Mouse (Mus musculus) lung, postnatal 0 days (tissue): ENCODE measurements around the gene Slc10a7. TPM values are rescaled to one million over a fixed set of nuclear protein-coding genes. Genes with fewer than 3 reads are reported as not detected.

ENCODE experiments used
- ATAC-seq: fragments of 200-750 bp; cut with Nextera tagmentation; 2 replicates; pipeline ENCODE4 v1.8.0; 2017; ENCODE audit warnings: moderate library complexity
- DNase-seq: peaks from one replicate; pipeline ENCODE4 v3.0.0-alpha.2; 2016; ENCODE audit warnings: low spot score
- H3K27ac ChIP-seq: fragments of 300-500 bp; sonication (generic); 2 replicates; pipeline ENCODE4 v1.5.1; 2014; ENCODE audit warnings: antibody characterized with exemption, mild to moderate bottlenecking, low read length, mixed read lengths
- H3K27me3 ChIP-seq: fragments of 300-500 bp; sonication (generic); replicated peaks from 2 replicates; pipeline ENCODE4 v1.6.1; 2014; ENCODE audit warnings: low read length, mixed read lengths; ENCODE audit not compliant: insufficient read depth
- H3K36me3 ChIP-seq: fragments of 300-500 bp; sonication (generic); 2 replicates; pipeline ENCODE4 v1.6.1; 2014; ENCODE audit warnings: low read length, mixed read lengths; ENCODE audit not compliant: insufficient read depth
- H3K4me1 ChIP-seq: fragments of 300-500 bp; sonication (generic); 2 replicates; pipeline ENCODE4 v1.6.1; 2014; ENCODE audit warnings: antibody characterized with exemption, low read depth, low read length, mixed read lengths; ENCODE audit not compliant: insufficient read depth
- H3K4me2 ChIP-seq: fragments of 300-500 bp; sonication (generic); replicated peaks from 2 replicates; pipeline ENCODE4 v1.6.1; 2014; ENCODE audit warnings: low read depth, mild to moderate bottlenecking, low read length, moderate library complexity, mixed read lengths
- H3K4me3 ChIP-seq: fragments of 300-500 bp; sonication (generic); 2 replicates; pipeline ENCODE4 v1.5.1; 2014; ENCODE audit warnings: low read depth, low read length
- H3K9ac ChIP-seq: fragments of 300-500 bp; sonication (generic); replicated peaks from 2 replicates; pipeline ENCODE4 v1.6.1; 2014; ENCODE audit warnings: low read depth, mild to moderate bottlenecking
- H3K9me3 ChIP-seq: fragments of 300-500 bp; sonication (generic); 2 replicates; pipeline ENCODE4 v1.6.1; 2016; ENCODE audit warnings: low read length, mixed read lengths
- CTCF ChIP-seq: IDR thresholded peaks from 2 replicates; pipeline ENCODE4 v1.5.1; 2016; ENCODE audit warnings: antibody characterized with exemption, mild to moderate bottlenecking
- EP300 ChIP-seq: IDR thresholded peaks from 2 replicates; pipeline ENCODE4 v1.6.1; 2016; ENCODE audit warnings: antibody characterized with exemption, mild to moderate bottlenecking, control low read depth
- WGBS: fragments of 180-500 bp; shearing (Covaris S2); extraction: QIAGEN DNeasy Blood & Tissue Kit; methylation state at CpG from one replicate; pipeline ENCODE4 v1.1.7; 2014; 5-methylcytosine and 5-hydroxymethylcytosine counted together
- polyA plus RNA-seq: library from polyadenylated mRNA; unstranded; fragments of >200 nt; fragmentation: Nextera tagmentation; extraction: Ambion mirVana; gene quantifications from 2 replicates; pipeline ENCODE4 v1.2.1, GENCODE M21; 2015

Slc10a7 gene
- polyA plus RNA-seq, 1 experiment from 2014 or later, result 10.9 TPM

DNA sequence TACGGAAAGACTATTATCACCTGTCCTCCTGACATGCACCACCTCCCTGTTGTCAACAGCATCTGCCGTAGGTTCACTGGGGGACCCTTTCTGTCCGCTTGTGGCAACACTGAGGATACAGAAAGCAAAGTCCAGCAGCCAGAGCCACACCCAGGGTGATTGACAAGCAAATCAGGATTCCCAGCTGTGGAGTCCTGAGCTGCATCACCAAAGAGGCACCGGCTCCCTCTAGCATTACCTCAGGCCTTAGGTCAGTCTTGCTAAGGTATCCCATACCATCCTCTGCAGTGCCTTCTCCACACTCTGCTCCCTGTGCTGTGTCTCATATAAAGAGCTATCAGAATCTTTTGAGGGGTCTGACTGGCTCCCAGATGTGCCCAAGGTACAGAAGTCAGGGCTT lies 245.8 kb downstream of the Slc10a7 start:
- Histone ChIP-seq H3K4me3 (no peak overlapping the region), H3K4me1 (no peaks in the 10 kb centered on the region), H3K27ac (no peak overlapping the region), H3K36me3 (no peaks in the 10 kb centered on the region), H3K9me3 (no peaks in the 10 kb centered on the region), H3K4me2 (no peak overlapping the region), H3K9ac (no peak overlapping the region), H3K27me3 (no peaks in the 10 kb centered on the region)
- 84% methylated on average over 4 of the region's 4 CpGs for WGBS
- DNase-seq, result no peak
- ATAC-seq, result no peak
- TF ChIP-seq CTCF (no peak), EP300 (no peak)

DNA sequence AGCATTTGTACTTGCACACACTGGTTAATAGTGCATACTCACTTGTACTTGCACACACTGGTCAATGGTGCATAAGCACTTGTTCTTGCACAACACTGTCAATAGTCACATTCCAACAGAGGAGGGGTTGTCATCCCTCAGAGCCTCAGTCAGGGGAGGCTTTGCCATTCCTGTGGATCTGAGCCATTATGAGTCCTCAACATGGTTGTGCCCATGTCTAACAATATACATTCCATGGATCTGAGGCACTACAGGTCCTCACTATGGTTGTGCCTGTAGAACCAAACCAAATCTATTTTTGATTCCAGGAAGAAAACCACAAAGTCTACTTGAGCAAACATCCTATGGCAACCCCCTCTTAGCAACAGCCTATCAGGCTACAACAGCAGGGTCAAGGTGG lies 250.0 kb downstream of the Slc10a7 start:
- no peaks in the 10 kb centered on the region for H3K4me1 ChIP-seq
- no peak for TF ChIP-seq EP300
- no peak for TF ChIP-seq CTCF
- ATAC-seq, result no peak
- no peaks in the 10 kb centered on the region for H3K36me3 ChIP-seq
- H3K4me2 ChIP-seq, result no peak overlapping the region
- no peaks in the 10 kb centered on the region for H3K27me3 ChIP-seq
- no peak for DNase-seq
- no peak overlapping the region for H3K4me3 ChIP-seq
- H3K9ac ChIP-seq, result no peak overlapping the region
- H3K27ac ChIP-seq, result no peak overlapping the region
- H3K9me3 ChIP-seq, result no peaks in the 10 kb centered on the region

DNA sequence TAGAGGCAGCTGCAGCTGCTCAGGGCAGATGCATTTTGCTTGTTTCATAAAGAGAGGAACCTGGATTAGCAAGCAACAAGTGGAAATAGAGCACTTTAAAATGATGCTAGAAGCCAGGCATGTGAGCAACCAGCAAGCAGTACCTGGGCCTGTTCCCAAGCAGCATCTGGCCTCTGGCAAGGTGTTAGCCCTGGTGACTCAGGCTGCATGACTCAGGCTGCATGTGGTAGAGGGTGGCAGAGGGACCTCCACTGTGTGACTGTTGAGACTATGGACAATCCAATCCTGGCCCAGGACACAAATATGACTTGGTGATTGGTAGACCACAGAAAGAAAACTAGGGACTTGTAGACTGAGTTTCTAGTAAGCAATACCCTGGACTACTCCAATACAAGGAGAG lies 255.8 kb downstream of the Slc10a7 start:
- TF ChIP-seq CTCF, result no peak
- no peak for TF ChIP-seq EP300
- Histone ChIP-seq H3K4me1 (no peaks in the 10 kb centered on the region), H3K27ac (no peak overlapping the region), H3K4me2 (no peak overlapping the region), H3K36me3 (no peaks in the 10 kb centered on the region), H3K4me3 (no peak overlapping the region), H3K27me3 (no peaks in the 10 kb centered on the region), H3K9me3 (no peaks in the 10 kb centered on the region), H3K9ac (no peak overlapping the region)
- ATAC-seq, result no peak
- no peak for DNase-seq

DNA sequence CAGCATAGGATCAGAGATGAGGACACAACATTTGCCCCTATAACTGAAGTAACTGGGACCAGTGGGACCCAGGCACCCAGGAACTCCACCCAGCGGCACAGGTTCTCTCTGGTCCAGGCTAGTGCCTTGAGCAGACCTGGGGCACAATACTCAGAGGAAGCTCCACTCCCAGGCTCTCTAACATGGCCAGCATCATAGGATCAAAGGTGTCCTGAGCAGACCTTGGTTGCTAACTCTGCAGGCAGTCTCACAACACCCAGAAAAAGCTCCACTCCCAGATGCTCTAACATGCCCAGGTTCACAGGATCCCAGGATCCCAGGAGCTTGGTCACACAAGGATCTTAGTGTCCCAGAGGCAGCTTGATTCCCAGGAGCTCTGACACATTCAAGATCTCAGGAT lies 256.4 kb downstream of the Slc10a7 start:
- no peaks in the 10 kb centered on the region for H3K9me3 ChIP-seq
- H3K9ac ChIP-seq, result no peak overlapping the region
- H3K36me3 ChIP-seq, result no peaks in the 10 kb centered on the region
- no peak for ATAC-seq
- no peaks in the 10 kb centered on the region for H3K4me1 ChIP-seq
- H3K27me3 ChIP-seq, result no peaks in the 10 kb centered on the region
- no peak overlapping the region for H3K4me2 ChIP-seq
- DNase-seq, result no peak
- TF ChIP-seq CTCF (no peak), EP300 (no peak)
- H3K27ac ChIP-seq, result no peak overlapping the region
- WGBS, result 89% methylated on average over 1 of the region's 1 CpGs
- H3K4me3 ChIP-seq, result no peak overlapping the region

DNA sequence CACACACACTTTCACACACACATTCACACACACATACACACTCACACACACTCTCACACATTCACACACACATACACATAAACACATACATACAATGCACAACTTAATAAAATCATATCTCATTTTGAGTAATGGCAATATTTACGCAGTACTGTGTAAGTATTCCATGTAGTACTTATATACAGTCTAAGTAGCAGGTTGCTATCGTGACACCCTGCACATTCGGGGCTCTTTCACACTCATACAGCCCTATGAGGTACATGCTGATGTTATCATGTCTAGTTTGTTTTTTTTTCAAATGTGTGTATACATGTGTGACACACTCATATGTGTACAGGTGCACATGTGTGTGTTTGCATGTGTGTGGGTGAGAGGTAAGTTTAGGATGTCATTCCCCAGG lies 261.4 kb downstream of the Slc10a7 start:
- H3K27ac ChIP-seq, result no peak overlapping the region
- no peak overlapping the region for H3K4me2 ChIP-seq
- no peak overlapping the region for H3K4me3 ChIP-seq
- no peak overlapping the region for H3K9ac ChIP-seq
- ATAC-seq (peak; percentile 57; the same call in 1 of the 2 replicates), DNase-seq (peak; percentile 5)
- H3K4me1 ChIP-seq, result no peaks in the 10 kb centered on the region
- no peaks in the 10 kb centered on the region for H3K27me3 ChIP-seq
- 55% methylated on average over 3 of the region's 3 CpGs for WGBS
- H3K9me3 ChIP-seq, result no peaks in the 10 kb centered on the region
- no peaks in the 10 kb centered on the region for H3K36me3 ChIP-seq
- no peak for TF ChIP-seq CTCF
- no peak for TF ChIP-seq EP300

DNA sequence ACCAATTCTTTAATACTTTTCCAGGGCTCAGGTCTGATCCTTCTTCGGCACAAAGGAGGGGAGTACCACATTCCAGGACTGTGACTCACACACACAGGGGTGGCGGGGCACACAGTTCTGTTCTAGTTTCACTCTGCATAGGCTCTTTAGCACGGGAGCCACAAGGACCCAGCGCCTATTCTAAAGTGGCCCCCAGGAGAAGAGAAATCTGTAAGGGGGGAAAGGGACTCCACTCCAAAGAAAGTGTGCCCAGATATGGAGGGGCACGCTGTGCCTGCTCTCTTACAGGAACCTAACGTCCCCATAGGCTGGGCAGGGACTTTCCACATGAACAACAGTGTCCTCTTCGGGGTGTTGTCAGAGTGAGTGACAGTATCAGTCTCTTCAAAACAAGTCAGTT lies 262.1 kb downstream of the Slc10a7 start:
- peak overlapping the region; percentile 23 for H3K4me2 ChIP-seq
- no peak overlapping the region; the same call in 1 of the 2 replicates for H3K9ac ChIP-seq
- peak; percentile 96 for ATAC-seq
- 47% methylated on average over 7 of the region's 7 CpGs for WGBS
- no peaks in the 10 kb centered on the region for H3K9me3 ChIP-seq
- no peaks in the 10 kb centered on the region for H3K4me1 ChIP-seq
- H3K27ac ChIP-seq, result 0 out of 2 replicates have a peak overlapping the region, but pooled peaks have one; percentile 11
- DNase-seq, result peak; percentile 68
- H3K36me3 ChIP-seq, result no peaks in the 10 kb centered on the region
- TF ChIP-seq EP300 (no peak), CTCF (no peak)
- H3K4me3 ChIP-seq, result peak overlapping the region; percentile 25; the same call in 1 of the 2 replicates
- no peaks in the 10 kb centered on the region for H3K27me3 ChIP-seq

DNA sequence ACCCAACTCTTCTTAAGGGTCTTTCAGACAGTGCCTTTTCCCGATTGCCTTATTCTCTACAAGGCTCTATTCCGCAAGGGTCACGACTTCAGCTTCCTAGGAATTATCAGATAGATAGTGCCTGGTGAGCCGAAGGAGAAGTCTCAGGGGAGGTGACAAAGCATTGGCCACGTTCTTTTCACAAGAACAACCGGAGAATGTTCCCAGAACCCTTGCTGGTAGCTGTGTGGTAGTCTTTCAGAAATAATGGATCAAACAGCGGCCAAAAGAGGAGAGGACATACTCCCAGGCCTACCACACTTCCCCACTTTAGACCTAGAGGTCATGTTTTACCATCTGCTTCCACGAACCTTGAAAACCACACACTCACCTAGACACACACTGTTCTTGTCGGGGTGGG lies 267.7 kb downstream of the Slc10a7 start:
- 87% methylated on average over 9 of the region's 9 CpGs for WGBS
- Histone ChIP-seq H3K4me3 (no peak overlapping the region), H3K27ac (no peak overlapping the region), H3K36me3 (no peaks in the 10 kb centered on the region), H3K4me2 (no peak overlapping the region), H3K9ac (no peak overlapping the region), H3K9me3 (no peaks in the 10 kb centered on the region), H3K27me3 (no peaks in the 10 kb centered on the region), H3K4me1 (no peaks in the 10 kb centered on the region)
- ATAC-seq (no peak), DNase-seq (no peak)
- TF ChIP-seq CTCF (no peak), EP300 (no peak)

Other genes with a start within 250 kb of the Slc10a7 start
- not detected in 2 replicates for gene Pou4f2, start 72.7 kb upstream of the Slc10a7 start, polyA plus RNA-seq
- gene Rbmxl1, start 448 bp upstream of the Slc10a7 start, polyA plus RNA-seq, result 67.9 and 72.2 TPM in 2 replicates